Mouse (Mus musculus): Measurements from ENCODE around the gene Mpig6b. TPM values are rescaled to one million over a fixed set of nuclear protein-coding genes. Genes with fewer than 3 reads are reported as not detected.
A peak's percentile ranks its signal among the peaks of the same experiment; 100 is the strongest.

The Mpig6b gene
- polyA plus RNA-seq, 1 experiment from 2014 or later: 0.31 TPM

GRCm38 (mm10) chr17:35016791-35017705 is 48.9 kb downstream of the Mpig6b start:
- Histone ChIP-seq H3K4me1 (replicated peaks) (peaks cover 19% of the 10 kb centered on the region), H3K27ac (no peak overlapping the region), H3K9me3 (no peaks in the 10 kb centered on the region), H3K27me3 (no peaks in the 10 kb centered on the region), H3K9ac (no peak overlapping the region), H3K4me3 (no peak overlapping the region), H3K4me2 (no peak overlapping the region), H3K36me3 (peaks cover 62% of the 10 kb centered on the region)
- 0 out of 2 replicates have a peak, but pooled peaks have one; percentile 6 for ATAC-seq (ENCODE audit: low FRiP score)
- WGBS: 82% methylated on average over 10 of the region's 10 CpGs

- no peak within 1 kb of the TSS for H3K4me3 ChIP-seq
- no peak within 1 kb of the TSS for H3K4me2 ChIP-seq
- ATAC-seq (ENCODE audit: low FRiP score): peak; percentile 69
- H3K9ac ChIP-seq: no peak within 1 kb of the TSS
- no peaks in the 10 kb centered on the region for H3K9me3 ChIP-seq
- peaks cover 68% of the 10 kb centered on the region for H3K36me3 ChIP-seq
- 59% methylated on average over 12 of the region's 12 CpGs for WGBS
- peaks cover 14% of the 10 kb centered on the region for H3K4me1 ChIP-seq (replicated peaks)
- H3K27me3 ChIP-seq: no peaks in the 10 kb centered on the region
- H3K27ac ChIP-seq: no peak within 1 kb of the TSS
Measured at GRCm38 (mm10) chr17:35016376-35016775, 49.6 kb downstream of the Mpig6b start, which contains the start of gene Vwa7. Gene Vwa7, plus strand, starts transcription at chr17:35016579.

DNA sequence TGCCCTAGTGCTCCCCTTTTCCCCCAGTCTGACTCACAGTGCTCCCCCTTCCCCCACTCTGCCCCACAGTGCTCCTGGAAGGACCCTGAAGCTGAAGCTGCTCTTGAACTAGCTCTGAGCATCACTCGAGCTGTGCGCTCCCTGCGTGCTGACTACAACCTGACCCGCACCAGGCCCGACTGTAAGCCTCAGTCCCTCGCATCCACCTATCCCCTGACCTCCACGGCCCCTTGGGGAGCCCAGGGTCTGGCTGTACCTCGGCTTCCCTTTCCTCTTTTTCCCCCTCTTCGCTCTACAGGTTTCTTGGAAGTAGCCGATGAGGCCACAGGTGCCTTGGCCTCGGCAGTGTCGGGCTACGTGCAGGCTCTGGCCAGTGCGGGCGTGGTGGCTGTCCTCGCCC is 50.7 kb downstream of the Mpig6b start:
- Histone ChIP-seq H3K4me3 (no peak overlapping the region), H3K9me3 (no peaks in the 10 kb centered on the region), H3K36me3 (peaks cover 79% of the 10 kb centered on the region), H3K27ac (no peak overlapping the region), H3K4me1 (replicated peaks) (peaks cover 10% of the 10 kb centered on the region), H3K27me3 (no peaks in the 10 kb centered on the region), H3K4me2 (no peak overlapping the region), H3K9ac (no peak overlapping the region)
- no peak for ATAC-seq (ENCODE audit: low FRiP score)
- 93% methylated on average over 16 of the region's 16 CpGs for WGBS

DNA sequence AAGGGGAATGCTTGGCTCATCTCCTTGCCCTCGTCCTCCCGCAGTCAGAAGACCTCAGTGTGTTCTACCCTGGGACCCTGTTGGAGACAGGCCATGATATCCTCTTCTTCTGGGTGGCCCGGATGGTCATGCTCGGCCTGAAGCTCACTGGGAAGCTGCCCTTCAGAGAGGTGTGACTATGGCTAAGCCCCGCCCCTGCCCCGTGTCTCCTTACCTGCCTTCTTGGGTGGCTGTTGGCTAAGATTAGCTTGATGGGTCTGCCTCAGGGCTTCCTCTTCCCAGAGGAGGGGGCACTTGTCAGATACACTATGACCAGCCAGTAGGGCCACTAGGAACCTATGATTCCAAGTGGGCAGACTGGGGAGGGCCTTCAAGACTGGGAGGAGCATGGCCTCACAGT is 52.8 kb downstream of the Mpig6b start:
- Histone ChIP-seq H3K4me2 (no peak overlapping the region), H3K9ac (no peak overlapping the region), H3K4me3 (no peak overlapping the region), H3K27me3 (no peaks in the 10 kb centered on the region), H3K36me3 (peaks cover 96% of the 10 kb centered on the region), H3K4me1 (replicated peaks) (peaks cover 10% of the 10 kb centered on the region), H3K27ac (no peak overlapping the region), H3K9me3 (no peaks in the 10 kb centered on the region)
- 80% methylated on average over 6 of the region's 6 CpGs for WGBS
- ATAC-seq (ENCODE audit: low FRiP score): no peak

Other genes with a start within 250 kb of the Mpig6b start
- 36.5 and 40.5 TPM in 2 replicates for gene Stk19, start 229.2 kb downstream of the Mpig6b start, polyA plus RNA-seq (2015; fragmentation: Nextera tagmentation; extraction: Ambion mirVana)
- gene Dxo, start 229.2 kb downstream of the Mpig6b start, polyA plus RNA-seq (2015; fragmentation: Nextera tagmentation; extraction: Ambion mirVana): 68.9 and 69.6 TPM in 2 replicates
- 54.1 and 60.4 TPM in 2 replicates for gene Skiv2l, start 216.0 kb downstream of the Mpig6b start, polyA plus RNA-seq (2015; fragmentation: Nextera tagmentation; extraction: Ambion mirVana)
- gene Nelfe, start 215.8 kb downstream of the Mpig6b start, polyA plus RNA-seq (2015; fragmentation: Nextera tagmentation; extraction: Ambion mirVana): 82.7 and 88.9 TPM in 2 replicates
- gene Cfb, start 203.7 kb downstream of the Mpig6b start, polyA plus RNA-seq (2015; fragmentation: Nextera tagmentation; extraction: Ambion mirVana): 1.9 TPM in 2 replicates
- gene Zbtb12, start 186.7 kb downstream of the Mpig6b start, polyA plus RNA-seq (2015; fragmentation: Nextera tagmentation; extraction: Ambion mirVana): 13.5 and 13.9 TPM in 2 replicates
- gene Gm20547, start 184.1 kb downstream of the Mpig6b start, polyA plus RNA-seq (2015; fragmentation: Nextera tagmentation; extraction: Ambion mirVana): 0.10 TPM in 1 of 2 replicates, not detected in the other
- gene C2, start 167.9 kb downstream of the Mpig6b start, polyA plus RNA-seq (2015; fragmentation: Nextera tagmentation; extraction: Ambion mirVana): 1.4 and 2.3 TPM in 2 replicates
- gene Ehmt2, start 167.7 kb downstream of the Mpig6b start, polyA plus RNA-seq (2015; fragmentation: Nextera tagmentation; extraction: Ambion mirVana): 90.1 and 98.0 TPM in 2 replicates
- gene Slc44a4, start 151.7 kb downstream of the Mpig6b start, polyA plus RNA-seq (2015; fragmentation: Nextera tagmentation; extraction: Ambion mirVana): 0.17 TPM in 1 of 2 replicates, not detected in the other
- 30.6 and 31.5 TPM in 2 replicates for gene Neu1, start 134.9 kb downstream of the Mpig6b start, polyA plus RNA-seq (2015; fragmentation: Nextera tagmentation; extraction: Ambion mirVana)
- gene Hspa1b, start 106.9 kb downstream of the Mpig6b start, polyA plus RNA-seq (2015; fragmentation: Nextera tagmentation; extraction: Ambion mirVana): 0.26 and 0.32 TPM in 2 replicates
- gene Gm20481, start 96.3 kb downstream of the Mpig6b start, polyA plus RNA-seq (2015; fragmentation: Nextera tagmentation; extraction: Ambion mirVana): not detected in 2 replicates
- 4.0 and 4.6 TPM in 2 replicates for gene Hspa1a, start 94.0 kb downstream of the Mpig6b start, polyA plus RNA-seq (2015; fragmentation: Nextera tagmentation; extraction: Ambion mirVana)
- 0.85 and 1.1 TPM in 2 replicates for gene Hspa1l, start 93.5 kb downstream of the Mpig6b start, polyA plus RNA-seq (2015; fragmentation: Nextera tagmentation; extraction: Ambion mirVana)
- gene Lsm2, start 84.3 kb downstream of the Mpig6b start, polyA plus RNA-seq (2015; fragmentation: Nextera tagmentation; extraction: Ambion mirVana): 112 and 117 TPM in 2 replicates
- gene Vars, start 65.2 kb downstream of the Mpig6b start, polyA plus RNA-seq (2015; fragmentation: Nextera tagmentation; extraction: Ambion mirVana): 57.3 TPM in 2 replicates
- 0.16 and 0.18 TPM in 2 replicates for gene Vwa7, start 49.6 kb downstream of the Mpig6b start, polyA plus RNA-seq (2015; fragmentation: Nextera tagmentation; extraction: Ambion mirVana)
- 2.5 and 2.9 TPM in 2 replicates for gene Sapcd1, start 38.2 kb downstream of the Mpig6b start, polyA plus RNA-seq (2015; fragmentation: Nextera tagmentation; extraction: Ambion mirVana)
- 2.7 and 3.5 TPM in 2 replicates for gene Msh5, start 19.4 kb downstream of the Mpig6b start, polyA plus RNA-seq (2015; fragmentation: Nextera tagmentation; extraction: Ambion mirVana)
- 100 and 102 TPM in 2 replicates for gene Clic1, start 16.2 kb downstream of the Mpig6b start, polyA plus RNA-seq (2015; fragmentation: Nextera tagmentation; extraction: Ambion mirVana)
- 420 and 426 TPM in 2 replicates for gene Ddah2, start 7.1 kb downstream of the Mpig6b start, polyA plus RNA-seq (2015; fragmentation: Nextera tagmentation; extraction: Ambion mirVana)
- gene Ly6g6c, start 796 bp downstream of the Mpig6b start, polyA plus RNA-seq (2015; fragmentation: Nextera tagmentation; extraction: Ambion mirVana): not detected in 2 replicates
- 0.45 TPM in 1 of 2 replicates, not detected in the other for gene Ly6g6e, start 10.7 kb upstream of the Mpig6b start, polyA plus RNA-seq (2015; fragmentation: Nextera tagmentation; extraction: Ambion mirVana)
- gene Ly6g6d, start 11.9 kb upstream of the Mpig6b start, polyA plus RNA-seq (2015; fragmentation: Nextera tagmentation; extraction: Ambion mirVana): 0.61 and 1.1 TPM in 2 replicates
- 0.19 and 0.28 TPM in 2 replicates for gene Ly6g6f, start 19.4 kb upstream of the Mpig6b start, polyA plus RNA-seq (2015; fragmentation: Nextera tagmentation; extraction: Ambion mirVana)
- 86.9 and 93.8 TPM in 2 replicates for gene Abhd16a, start 23.1 kb upstream of the Mpig6b start, polyA plus RNA-seq (2015; fragmentation: Nextera tagmentation; extraction: Ambion mirVana)
- 0.36 TPM in 1 of 2 replicates, not detected in the other for gene Ly6g5c, start 42.1 kb upstream of the Mpig6b start, polyA plus RNA-seq (2015; fragmentation: Nextera tagmentation; extraction: Ambion mirVana)
- 1.1 and 1.9 TPM in 2 replicates for gene Ly6g5b, start 49.2 kb upstream of the Mpig6b start, polyA plus RNA-seq (2015; fragmentation: Nextera tagmentation; extraction: Ambion mirVana)
- 21.6 and 24.4 TPM in 2 replicates for gene Gpank1, start 55.3 kb upstream of the Mpig6b start, polyA plus RNA-seq (2015; fragmentation: Nextera tagmentation; extraction: Ambion mirVana)
- 317 and 322 TPM in 2 replicates for gene Csnk2b, start 55.9 kb upstream of the Mpig6b start, polyA plus RNA-seq (2015; fragmentation: Nextera tagmentation; extraction: Ambion mirVana)
- gene D17H6S53E, start 60.2 kb upstream of the Mpig6b start, polyA plus RNA-seq (2015; fragmentation: Nextera tagmentation; extraction: Ambion mirVana): 10.2 and 11.2 TPM in 2 replicates
- 0.34 and 0.84 TPM in 2 replicates for gene Apom, start 65.9 kb upstream of the Mpig6b start, polyA plus RNA-seq (2015; fragmentation: Nextera tagmentation; extraction: Ambion mirVana)
- gene Bag6, start 69.0 kb upstream of the Mpig6b start, polyA plus RNA-seq (2015; fragmentation: Nextera tagmentation; extraction: Ambion mirVana): 76.5 and 81.9 TPM in 2 replicates
- gene Prrc2a, start 98.7 kb upstream of the Mpig6b start, polyA plus RNA-seq (2015; fragmentation: Nextera tagmentation; extraction: Ambion mirVana): 181 and 196 TPM in 2 replicates
- 8.7 and 11.6 TPM in 2 replicates for gene Aif1, start 109.9 kb upstream of the Mpig6b start, polyA plus RNA-seq (2015; fragmentation: Nextera tagmentation; extraction: Ambion mirVana)
- gene Lst1, start 122.3 kb upstream of the Mpig6b start, polyA plus RNA-seq (2015; fragmentation: Nextera tagmentation; extraction: Ambion mirVana): 6.8 and 8.9 TPM in 2 replicates
- gene Ltb, start 128.3 kb upstream of the Mpig6b start, polyA plus RNA-seq (2015; fragmentation: Nextera tagmentation; extraction: Ambion mirVana): 0.44 and 0.52 TPM in 2 replicates
- not detected in 2 replicates for gene Tnf, start 135.8 kb upstream of the Mpig6b start, polyA plus RNA-seq (2015; fragmentation: Nextera tagmentation; extraction: Ambion mirVana)
- gene Lta, start 139.2 kb upstream of the Mpig6b start, polyA plus RNA-seq (2015; fragmentation: Nextera tagmentation; extraction: Ambion mirVana): 0.23 and 0.27 TPM in 2 replicates
- gene Gm16181, start 154.7 kb upstream of the Mpig6b start, polyA plus RNA-seq (2015; fragmentation: Nextera tagmentation; extraction: Ambion mirVana): 0.57 and 0.83 TPM in 2 replicates
- gene Atp6v1g2, start 167.5 kb upstream of the Mpig6b start, polyA plus RNA-seq (2015; fragmentation: Nextera tagmentation; extraction: Ambion mirVana): 52.4 and 54.2 TPM in 2 replicates
- gene Nfkbil1, start 169.6 kb upstream of the Mpig6b start, polyA plus RNA-seq (2015; fragmentation: Nextera tagmentation; extraction: Ambion mirVana): 8.4 and 10.8 TPM in 2 replicates
- gene Ddx39b, start 175.6 kb upstream of the Mpig6b start, polyA plus RNA-seq (2015; fragmentation: Nextera tagmentation; extraction: Ambion mirVana): 391 and 410 TPM in 2 replicates
- gene H2-D1, start 196.5 kb upstream of the Mpig6b start, polyA plus RNA-seq (2015; fragmentation: Nextera tagmentation; extraction: Ambion mirVana): 73.4 and 73.6 TPM in 2 replicates